Mouse (Mus musculus): ENCODE data around the gene Zfand6.

GRCm38 (mm10) chr7:84651987-84652321, 37.8 kb downstream of the Zfand6 start:
- TF ChIP-seq CTCF (IDR thresholded peaks at IDR 0.05; ENCODE audit: insufficient read depth, low read depth, low read length) = no peak
- no peak for TF ChIP-seq POLR2A (IDR thresholded peaks at IDR 0.05; ENCODE audit: insufficient read depth, low read depth, low read length)
